Mouse (Mus musculus) heart, embryonic 15.5 days (tissue): Measurements from ENCODE around the gene Npr1. TPM values are rescaled to one million over a fixed set of nuclear protein-coding genes. Genes with fewer than 3 reads are reported as not detected.
A peak's percentile ranks its signal among the peaks of the same experiment; 100 is the strongest.

Experiments used
- ATAC-seq: fragments of 200-750 bp; cut with Nextera tagmentation; replicated peaks from 2 replicates; pipeline ENCODE4 v1.8.0; 2017; ENCODE audit warnings: low read depth, moderate TSS enrichment; ENCODE audit not compliant: insufficient number of reproducible peaks, insufficient read depth, low FRiP score
- H3K27ac ChIP-seq: fragments of 300-500 bp; sonication (generic); 2 replicates; pipeline ENCODE4 v1.5.1; 2015; ENCODE audit warnings: mild to moderate bottlenecking, inconsistent platforms
- H3K27me3 ChIP-seq: fragments of 300-500 bp; sonication (generic); 2 replicates; pipeline ENCODE4 v1.6.1; 2015; ENCODE audit warnings: inconsistent platforms
- H3K36me3 ChIP-seq: fragments of 300-500 bp; sonication (generic); 2 replicates; pipeline ENCODE4 v1.6.1; 2015; ENCODE audit warnings: mild to moderate bottlenecking, inconsistent platforms
- H3K4me1 ChIP-seq: fragments of 300-500 bp; sonication (generic); replicated peaks from 2 replicates; pipeline ENCODE4 v1.6.1; 2015; ENCODE audit warnings: inconsistent platforms
- H3K4me2 ChIP-seq: fragments of 300-500 bp; sonication (generic); 2 replicates; pipeline ENCODE4 v1.6.1; 2015; ENCODE audit warnings: inconsistent platforms, mild to moderate bottlenecking, moderate library complexity
- H3K4me3 ChIP-seq: fragments of 300-500 bp; sonication (generic); 2 replicates; pipeline ENCODE4 v1.5.1; 2015; ENCODE audit warnings: mild to moderate bottlenecking, inconsistent platforms
- H3K9ac ChIP-seq: fragments of 300-500 bp; sonication (generic); 2 replicates; pipeline ENCODE4 v1.6.1; 2015; ENCODE audit warnings: mild to moderate bottlenecking, inconsistent platforms
- H3K9me3 ChIP-seq: fragments of 300-500 bp; sonication (generic); replicated peaks from 2 replicates; pipeline ENCODE4 v1.6.1; 2016; ENCODE audit warnings: inconsistent platforms
- WGBS: fragments of 180-500 bp; shearing (Covaris S2); methylation state at CpG from one replicate; pipeline ENCODE4 v1.1.7; 2015; ENCODE audit warnings: mixed read lengths; 5-methylcytosine and 5-hydroxymethylcytosine counted together
- polyA plus RNA-seq: library from polyadenylated mRNA; unstranded; fragments of >200 nt; fragmentation: Nextera tagmentation; extraction: Ambion mirVana; gene quantifications from 2 replicates; pipeline ENCODE4 v1.2.1, GENCODE M21; 2015

Gene Npr1
- polyA plus RNA-seq, 1 experiment from 2014 or later = 10.1 TPM

DNA sequence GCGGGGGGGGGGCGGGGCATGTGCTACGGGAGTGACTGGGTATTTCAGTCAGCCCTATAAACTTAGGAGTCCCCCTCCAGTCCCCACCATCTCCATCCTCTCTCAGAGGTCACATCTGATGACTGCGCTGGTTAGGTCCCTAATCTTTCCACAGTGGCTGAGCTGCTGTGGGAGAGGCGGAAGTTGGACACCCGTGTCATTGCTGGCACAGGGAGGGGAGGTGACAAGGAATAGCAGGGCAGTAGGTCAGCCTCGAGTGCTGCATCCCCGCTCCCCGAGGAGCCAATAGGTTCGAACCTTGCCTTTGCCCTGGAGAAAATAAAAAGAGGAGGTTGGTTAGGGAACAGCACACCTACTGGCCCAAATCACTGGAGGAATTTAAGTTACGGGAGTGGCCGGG, 14.8 kb downstream of the Npr1 start:
- no peaks in the 10 kb centered on the region for H3K9me3 ChIP-seq
- H3K4me3 ChIP-seq = peak overlapping the region; percentile 31
- peaks cover 18% of the 10 kb centered on the region for H3K4me1 ChIP-seq
- ATAC-seq = no peak
- no peaks in the 10 kb centered on the region for H3K36me3 ChIP-seq
- peak overlapping the region; percentile 42; the same call in 1 of the 2 replicates for H3K27ac ChIP-seq
- H3K27me3 ChIP-seq = no peaks in the 10 kb centered on the region
- H3K9ac ChIP-seq = no peak overlapping the region
- WGBS = 23% methylated on average over 12 of the region's 12 CpGs
- peak overlapping the region; percentile 44 for H3K4me2 ChIP-seq

DNA sequence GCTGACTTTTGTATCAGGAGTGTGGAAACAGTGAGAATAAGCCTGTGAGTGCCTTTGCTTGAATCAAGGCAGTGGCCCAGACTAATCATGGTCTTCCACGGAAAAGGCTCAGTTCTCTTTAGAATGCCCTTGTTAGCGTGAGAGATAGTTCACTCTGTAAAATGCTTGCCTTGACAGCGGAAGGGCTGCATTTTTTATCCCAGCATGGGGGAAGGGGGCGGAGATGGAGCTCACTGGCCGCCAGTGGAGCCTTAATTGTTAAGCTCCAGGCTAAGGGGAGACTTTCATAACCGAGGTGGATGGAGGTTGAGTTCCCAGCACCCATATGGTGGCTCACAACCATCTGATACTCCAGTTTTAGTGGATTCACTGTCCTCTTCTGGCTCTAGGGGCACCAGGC, 17.0 kb downstream of the Npr1 start:
- 63% methylated on average over 6 of the region's 6 CpGs for WGBS
- Histone ChIP-seq H3K27ac (peak overlapping the region; percentile 79), H3K27me3 (no peaks in the 10 kb centered on the region), H3K4me1 (peaks cover 23% of the 10 kb centered on the region), H3K9ac (no peak overlapping the region), H3K36me3 (no peaks in the 10 kb centered on the region), H3K9me3 (no peaks in the 10 kb centered on the region), H3K4me3 (no peak overlapping the region), H3K4me2 (no peak overlapping the region)
- ATAC-seq = no peak

DNA sequence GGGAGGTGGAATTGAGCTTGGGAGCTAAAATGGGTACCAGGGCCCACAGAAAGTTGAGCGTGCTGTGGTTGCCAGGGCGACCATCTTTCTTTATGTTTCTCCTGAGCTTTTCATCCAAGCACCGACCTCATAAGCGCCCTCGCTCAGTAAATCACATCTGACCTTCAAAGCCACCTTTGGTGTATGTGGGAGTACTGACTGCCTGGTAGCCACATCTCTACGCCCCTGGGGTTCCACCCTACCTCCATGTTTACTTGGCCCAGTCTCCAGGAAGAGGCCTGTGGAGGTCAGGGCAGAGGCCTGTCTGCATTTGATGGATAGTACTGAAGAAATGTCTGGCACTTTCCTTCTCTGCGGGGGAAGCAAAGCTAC, 18.6 kb downstream of the Npr1 start:
- peak overlapping the region; percentile 39 for H3K4me3 ChIP-seq
- no peak overlapping the region for H3K9ac ChIP-seq
- H3K27ac ChIP-seq = peak overlapping the region; percentile 79
- H3K36me3 ChIP-seq = no peaks in the 10 kb centered on the region
- no peaks in the 10 kb centered on the region for H3K27me3 ChIP-seq
- no peaks in the 10 kb centered on the region for H3K9me3 ChIP-seq
- no peak; the same call in 1 of the 2 replicates for ATAC-seq
- H3K4me2 ChIP-seq = peak overlapping the region; percentile 61
- H3K4me1 ChIP-seq = peaks cover 23% of the 10 kb centered on the region
- 45% methylated on average over 7 of the region's 7 CpGs for WGBS

DNA sequence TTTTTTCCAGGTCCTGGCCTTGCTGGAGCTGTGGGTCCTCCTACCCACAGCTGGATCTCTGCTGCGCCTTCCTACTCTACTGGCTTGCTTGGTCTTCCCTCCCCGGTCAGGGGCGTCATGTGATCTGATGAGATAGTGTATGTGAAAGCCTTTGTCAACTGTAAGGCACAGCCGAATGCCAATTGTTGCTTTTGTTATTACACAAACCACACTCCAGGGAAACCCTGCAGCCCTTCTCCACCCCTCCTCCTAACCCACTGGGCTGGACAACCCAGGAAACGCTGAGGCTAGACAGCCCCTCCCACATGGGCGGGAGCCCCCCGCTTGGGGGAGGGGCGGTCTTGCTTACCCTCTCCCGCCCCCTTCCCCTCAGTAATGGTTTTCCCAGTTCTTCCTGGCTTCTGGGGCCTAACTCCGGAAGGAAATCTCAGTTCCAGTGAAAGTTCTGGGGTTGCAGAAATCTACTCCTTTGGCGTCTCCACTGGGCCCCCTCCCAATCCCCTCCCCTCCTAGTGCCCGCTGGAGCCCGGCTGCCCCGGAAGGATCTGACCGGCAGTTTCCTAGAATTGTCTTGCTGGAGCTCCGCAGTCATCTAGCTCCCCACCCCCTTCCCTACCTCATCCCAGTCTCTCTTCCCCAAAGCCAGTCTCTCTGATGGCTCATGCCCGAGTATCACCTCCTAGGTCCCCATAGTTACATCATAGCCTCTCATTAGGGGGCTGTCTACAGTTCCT, 19.1 kb downstream of the Npr1 start:
- Histone ChIP-seq H3K27me3 (no peaks in the 10 kb centered on the region), H3K4me1 (peaks cover 23% of the 10 kb centered on the region), H3K27ac (peak overlapping the region; percentile 79), H3K4me2 (peak overlapping the region; percentile 61), H3K4me3 (peak overlapping the region; percentile 39), H3K36me3 (no peaks in the 10 kb centered on the region), H3K9me3 (no peaks in the 10 kb centered on the region), H3K9ac (peak overlapping the region; percentile 20)
- ATAC-seq = peak; percentile 94
- 2% methylated on average over 17 of the region's 17 CpGs for WGBS

DNA sequence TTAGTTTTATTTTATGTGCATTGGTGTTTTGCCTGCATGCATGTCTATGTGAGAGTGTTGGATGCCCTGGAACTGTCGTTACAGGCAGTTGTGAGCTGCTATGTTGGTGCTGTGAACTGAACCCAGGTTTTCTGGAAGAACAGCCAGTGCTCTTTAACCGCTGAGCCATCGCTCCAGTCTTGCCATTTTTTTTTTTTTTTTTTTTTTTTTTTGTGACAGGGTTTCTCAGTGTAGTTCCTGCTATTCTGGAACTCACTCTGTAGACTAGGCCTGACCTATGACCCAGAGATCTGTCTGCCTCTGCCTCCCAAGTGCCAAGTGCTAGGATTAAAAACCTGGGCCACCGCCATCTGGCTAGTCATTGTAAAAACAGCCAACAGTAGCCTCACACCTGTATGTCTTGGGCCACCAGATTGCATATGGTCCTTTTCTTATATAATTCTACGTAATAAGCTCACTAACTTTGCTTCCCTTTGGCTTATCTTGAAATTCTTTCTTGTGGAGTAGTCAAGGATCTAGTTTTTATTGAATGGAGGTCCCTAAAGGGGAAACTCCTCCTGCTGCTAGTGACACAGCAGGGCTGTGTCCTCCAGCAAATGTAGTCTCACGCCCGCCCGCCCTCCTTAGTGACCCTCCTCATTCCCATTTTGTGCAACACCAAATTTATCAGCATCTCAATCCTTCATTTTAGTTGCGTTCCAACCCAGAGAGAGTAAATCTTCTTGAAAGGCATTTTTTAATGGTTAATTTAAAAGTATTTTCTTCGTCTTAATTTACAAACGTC, 20.1 kb downstream of the Npr1 start:
- peak overlapping the region; percentile 61 for H3K4me2 ChIP-seq
- no peaks in the 10 kb centered on the region for H3K9me3 ChIP-seq
- peak overlapping the region; percentile 10; the same call in 1 of the 2 replicates for H3K9ac ChIP-seq
- no peak overlapping the region for H3K4me3 ChIP-seq
- no peaks in the 10 kb centered on the region for H3K36me3 ChIP-seq
- no peak for ATAC-seq
- H3K27ac ChIP-seq = peak overlapping the region; percentile 79
- H3K27me3 ChIP-seq = no peaks in the 10 kb centered on the region
- peaks cover 13% of the 10 kb centered on the region for H3K4me1 ChIP-seq
- WGBS = 61% methylated on average over 11 of the region's 11 CpGs

DNA sequence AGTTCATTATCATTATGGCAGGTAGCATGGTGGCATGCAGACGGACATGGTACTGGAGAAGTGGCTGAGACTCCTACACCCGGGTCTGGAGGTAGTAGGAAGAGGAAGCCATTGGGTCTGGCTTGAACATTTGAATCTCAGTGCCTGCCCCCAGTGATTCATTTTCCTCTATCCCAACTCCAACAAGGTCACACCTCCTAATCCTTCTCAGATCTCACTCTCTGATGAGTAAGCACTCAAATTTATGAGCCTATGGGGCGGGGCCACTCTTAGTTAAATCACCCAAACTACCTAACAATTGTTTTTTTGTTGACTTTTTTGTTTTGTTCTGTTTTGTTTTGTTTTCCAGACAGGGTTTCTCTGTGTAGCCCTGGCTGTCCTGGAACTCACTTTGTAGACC, 21.7 kb downstream of the Npr1 start:
- H3K27ac ChIP-seq = no peak overlapping the region
- 79% methylated on average over 3 of the region's 3 CpGs for WGBS
- H3K4me3 ChIP-seq = no peak overlapping the region
- peaks cover 12% of the 10 kb centered on the region for H3K4me1 ChIP-seq
- H3K4me2 ChIP-seq = no peak overlapping the region
- H3K36me3 ChIP-seq = no peaks in the 10 kb centered on the region
- no peaks in the 10 kb centered on the region for H3K9me3 ChIP-seq
- no peak overlapping the region for H3K9ac ChIP-seq
- H3K27me3 ChIP-seq = no peaks in the 10 kb centered on the region
- ATAC-seq = no peak

DNA sequence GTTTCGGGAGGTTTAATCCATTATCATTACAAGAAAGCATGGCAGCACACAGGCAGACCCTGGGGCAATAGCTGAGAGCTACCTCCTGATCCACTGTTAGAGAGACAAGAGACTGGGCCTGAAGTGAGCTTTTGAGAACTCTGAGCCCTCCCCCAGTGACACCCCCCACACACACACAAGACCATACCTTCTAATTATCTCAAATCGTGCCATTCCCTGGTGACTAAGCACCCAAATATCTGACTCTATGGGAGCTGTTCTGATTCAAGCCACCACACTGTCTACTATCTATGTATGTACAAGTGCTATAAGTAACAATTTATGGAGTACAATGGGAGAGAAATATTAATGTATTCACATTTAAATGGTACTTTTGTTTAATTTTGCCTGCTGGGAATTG, 24.9 kb downstream of the Npr1 start:
- Histone ChIP-seq H3K9me3 (no peaks in the 10 kb centered on the region), H3K36me3 (no peaks in the 10 kb centered on the region), H3K4me2 (no peak overlapping the region), H3K4me3 (no peak overlapping the region), H3K27ac (no peak overlapping the region), H3K27me3 (no peaks in the 10 kb centered on the region), H3K9ac (no peak overlapping the region), H3K4me1 (peaks cover 4% of the 10 kb centered on the region)
- 74% methylated on average over 2 of the region's 2 CpGs for WGBS
- no peak for ATAC-seq

DNA sequence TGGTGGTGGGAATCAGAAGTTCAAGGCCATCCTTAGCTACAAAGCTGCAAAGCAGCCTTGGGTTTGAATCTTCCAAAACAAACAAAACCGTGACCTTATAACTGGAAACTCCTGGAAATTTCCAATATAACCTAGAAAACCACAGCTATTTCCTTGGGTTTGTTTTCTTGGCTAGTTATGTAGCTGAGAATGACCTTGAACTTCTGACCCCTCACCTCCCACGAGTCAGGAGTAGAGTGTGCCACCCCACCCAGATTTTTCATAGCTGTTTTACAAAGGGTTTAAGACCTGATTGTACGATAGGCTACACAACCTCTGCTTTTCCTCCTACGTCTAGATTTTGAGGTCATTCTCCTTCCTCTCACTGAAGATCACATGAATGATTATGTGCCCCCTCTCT, 28.5 kb downstream of the Npr1 start:
- peaks cover 6% of the 10 kb centered on the region for H3K4me1 ChIP-seq
- no peak for ATAC-seq
- WGBS = 58% methylated on average over 4 of the region's 4 CpGs

DNA sequence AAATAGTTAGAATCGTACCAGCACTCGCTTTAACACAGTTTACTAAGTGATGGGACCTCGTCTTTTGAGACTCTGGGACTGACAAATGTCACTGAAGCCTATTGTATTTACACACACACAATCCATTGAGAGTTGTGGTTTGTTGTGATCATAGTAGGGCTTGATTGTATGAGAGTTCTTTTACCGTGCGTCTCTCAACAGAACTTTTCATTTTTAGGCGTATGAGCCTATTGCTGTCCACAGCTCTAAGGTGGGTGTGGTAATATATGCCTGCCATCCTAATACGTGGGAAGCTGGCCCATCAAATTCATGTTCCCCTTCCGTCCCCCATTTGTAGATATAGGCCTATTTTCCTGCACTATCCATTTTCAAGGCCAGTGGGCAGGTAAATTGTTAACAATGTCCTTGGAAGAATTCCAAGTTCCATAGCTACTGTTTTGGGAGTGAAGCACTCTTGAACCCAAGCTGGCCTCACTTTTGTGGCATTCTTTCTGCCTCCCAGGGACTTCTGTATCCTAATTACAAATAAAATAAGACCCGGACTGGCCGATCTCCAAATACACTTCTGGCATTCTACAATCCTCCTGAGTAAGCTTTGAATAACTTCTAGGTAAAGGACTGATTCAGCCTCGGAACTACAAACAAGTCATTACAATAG, 31.5 kb downstream of the Npr1 start:
- Histone ChIP-seq H3K27me3 (no peaks in the 10 kb centered on the region), H3K36me3 (no peaks in the 10 kb centered on the region; the same call in 1 of the 2 replicates), H3K4me2 (peak overlapping the region; percentile 90), H3K4me1 (peaks cover 22% of the 10 kb centered on the region), H3K9me3 (no peaks in the 10 kb centered on the region), H3K27ac (peak overlapping the region; percentile 97), H3K9ac (peak overlapping the region; percentile 52; the same call in 1 of the 2 replicates), H3K4me3 (peak overlapping the region; percentile 81)
- 52% methylated on average over 11 of the region's 11 CpGs for WGBS
- no peak for ATAC-seq

More for the DNA sequence above, 28.5 kb downstream of the Npr1 start:
- Histone ChIP-seq H3K9me3 (no peaks in the 10 kb centered on the region), H3K9ac (no peak overlapping the region), H3K27me3 (no peaks in the 10 kb centered on the region), H3K4me2 (no peak overlapping the region), H3K4me3 (no peak overlapping the region), H3K27ac (no peak overlapping the region), H3K36me3 (no peaks in the 10 kb centered on the region)

DNA sequence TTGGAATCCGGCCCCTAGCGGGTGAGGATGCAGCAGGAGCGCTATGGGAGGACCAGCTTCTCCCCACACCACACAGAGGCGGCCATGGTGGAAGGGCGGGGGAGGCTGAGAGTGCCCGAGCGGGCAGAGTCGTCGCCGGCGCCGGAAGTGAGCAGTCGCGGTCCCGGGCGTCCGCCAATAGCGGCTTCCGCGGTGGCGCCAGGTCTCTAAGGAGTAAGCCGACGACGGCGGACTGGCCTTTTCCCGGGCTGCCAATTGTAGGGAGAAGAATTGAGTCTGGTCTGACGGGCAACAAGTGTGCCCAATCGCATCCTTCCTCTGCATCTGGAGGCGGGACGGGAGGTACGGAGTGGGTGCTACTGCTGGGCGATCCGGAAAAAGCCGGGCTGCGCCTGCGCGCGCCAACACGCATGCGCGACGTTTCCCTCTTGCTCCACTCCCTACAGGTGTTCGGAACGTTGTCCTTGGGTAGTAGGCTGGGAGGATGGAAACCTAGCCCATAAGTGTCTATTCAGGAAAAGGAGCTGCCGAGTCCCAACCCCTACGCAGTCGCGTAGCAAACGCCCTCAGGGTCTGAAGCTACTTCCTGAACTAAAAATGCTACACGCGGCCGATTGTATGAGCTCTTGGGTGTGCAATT, 32.2 kb downstream of the Npr1 start, which contains the start of gene Ints3:
TSS of gene Ints3 (minus strand) at position 242 of the 640 bp plus-strand sequence.
- Histone ChIP-seq H3K9ac (peak within 1 kb of the TSS; percentile 92), H3K4me3 (peak within 1 kb of the TSS; percentile 81), H3K9me3 (no peaks in the 10 kb centered on the region), H3K4me1 (peaks cover 26% of the 10 kb centered on the region), H3K4me2 (peak within 1 kb of the TSS; percentile 90), H3K27me3 (no peaks in the 10 kb centered on the region), H3K27ac (peak within 1 kb of the TSS; percentile 97), H3K36me3 (no peaks in the 10 kb centered on the region; the same call in 1 of the 2 replicates)
- WGBS = under 1% methylated on average over 52 of the region's 52 CpGs
- ATAC-seq = peak; percentile 99

DNA sequence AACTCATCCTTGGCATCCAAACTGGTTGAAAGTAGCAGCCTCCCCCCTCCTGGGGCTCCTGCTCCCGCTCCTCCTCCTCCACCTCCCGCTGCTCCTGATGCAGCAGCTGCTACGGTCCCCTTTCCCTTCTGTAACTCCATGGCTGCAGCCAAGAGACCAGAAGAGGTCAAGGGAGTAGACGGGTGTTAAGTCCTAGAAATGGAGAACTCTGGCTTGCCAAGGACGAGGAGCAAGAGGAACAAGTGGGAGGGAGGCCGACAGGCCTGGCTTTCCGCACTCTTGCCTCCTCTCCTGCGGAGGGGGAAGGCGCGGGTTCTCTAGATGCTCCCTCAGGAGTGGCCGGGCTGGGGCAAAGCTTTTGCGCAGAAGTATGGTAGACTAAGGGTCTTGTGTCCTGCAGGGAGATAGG, 32.9 kb downstream of the Npr1 start:
- WGBS = 0% methylated on average over 12 of the region's 12 CpGs
- ATAC-seq = 0 out of 2 replicates have a peak, but pooled peaks have one; percentile 7
- no peaks in the 10 kb centered on the region; the same call in 1 of the 2 replicates for H3K36me3 ChIP-seq

More for the DNA sequence above, 32.9 kb downstream of the Npr1 start:
- Histone ChIP-seq H3K4me3 (peak overlapping the region; percentile 81), H3K4me2 (peak overlapping the region; percentile 90), H3K9me3 (no peaks in the 10 kb centered on the region), H3K9ac (peak overlapping the region; percentile 92), H3K27ac (peak overlapping the region; percentile 97), H3K27me3 (no peaks in the 10 kb centered on the region), H3K4me1 (peaks cover 32% of the 10 kb centered on the region)
